In the genomic region with DNA sequence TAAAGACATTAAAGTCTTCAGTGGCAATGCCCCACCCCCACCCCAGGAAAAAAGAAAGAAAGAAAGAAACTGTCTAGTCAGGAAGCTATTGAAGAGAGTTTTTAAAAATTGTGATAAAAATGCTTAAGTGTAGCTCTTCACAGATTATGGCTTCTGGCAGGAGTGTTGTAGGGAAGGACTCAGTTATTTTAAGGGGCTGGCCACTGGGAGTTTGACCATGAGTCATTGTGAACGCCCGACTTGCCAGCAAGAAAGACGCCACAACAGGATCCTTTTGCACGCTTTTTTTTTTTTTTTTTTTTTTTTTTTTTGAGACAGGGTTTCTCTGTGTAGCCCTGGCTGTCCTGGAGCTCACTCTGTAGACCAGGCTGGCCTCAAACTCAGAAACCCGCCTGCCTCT, we compare ENCODE assay signal across 7 mouse cellular contexts.
DNase-seq lines count a peak whose midpoint lies in the region; ATAC-seq and TF ChIP-seq lines count a peak whose summit lies in the region.
"Not testable (repeated sequence)": the region's sequence is repeated elsewhere in the genome, so short reads cannot be mapped to it uniquely, and the experiment has no call there.

No protein-coding gene starts in this region.

- not testable (repeated sequence) for H3K9ac ChIP-seq in ES-E14 (ENCODE audit: insufficient read depth, low read depth, low read length, poor library complexity, severe bottlenecking)

- ATAC-seq in frontal cortex, adult (ENCODE audit: low TSS enrichment): peak; percentile 67; the same call in 1 of the 2 replicates

- DNase-seq in 3134 (ENCODE audit: extremely low read depth, insufficient read length, low spot score): peak; percentile 39
- DNase-seq in 416B (ENCODE audit: low read depth): peak; percentile 57
- DNase-seq in ES-E14 (ENCODE audit: low read depth, low spot score): not testable (repeated sequence)
- DNase-seq in R1 (ENCODE audit: low read depth, low spot score): peak; percentile 11
- DNase-seq in brain, adult 2 months (ENCODE audit: low read depth, low spot score): peak; percentile 37
- peak; percentile 17 for DNase-seq in right cerebral cortex, adult 18-20 months

- H3K4me1 ChIP-seq in ES-E14 (ENCODE audit: control insufficient read depth in 2 of 2, insufficient read depth in 2 of 2, low read length in 2 of 2, poor library complexity in 1 of 2): not testable (repeated sequence)

- not testable (repeated sequence) for H3K9me3 ChIP-seq in ES-E14 (ENCODE audit: control insufficient read depth, insufficient read depth, low read depth, low read length)

- H3K36me3 ChIP-seq in ES-E14 (ENCODE audit: control insufficient read depth, insufficient read depth, low read length, poor library complexity, severe bottlenecking): not testable (repeated sequence)

- in situ Hi-C loops in ES-E14 (cut with MboI; ENCODE audit: low sequenced_read_pairs in 2 of 2, unreplicated experiment in 2 of 2): not testable (repeated sequence)

- not testable (repeated sequence) for H3K27ac ChIP-seq in ES-E14 (ENCODE audit: insufficient read depth, low read depth, low read length, poor library complexity, severe bottlenecking)

- not testable (repeated sequence) for H3K4me3 ChIP-seq in ES-E14 (ENCODE audit: insufficient read depth in 1 of 2, low read depth in 1 of 2, low read length in 2 of 2, poor library complexity in 1 of 2, severe bottlenecking in 1 of 2)

TF ChIP-seq in ES-E14, 5 proteins besides CTCF, POLR2A, EP300 and RAD21:
- TF ChIP-seq ZNF384 (IDR thresholded peaks at IDR 0.05; ENCODE audit: low read depth, low read length): peak; percentile 52; the same call in 1 of the 2 replicates
